Mouse (Mus musculus) MEL-GATA-1-ER (cell line): ENCODE results near the gene Plb1.

Source experiments
- DNase-seq: peaks from one replicate; pipeline ENCODE4 v3.0.0-alpha.2; 2012; ENCODE audit warnings: low read depth; ENCODE audit errors: extremely low read depth

Gene Plb1

DNA sequence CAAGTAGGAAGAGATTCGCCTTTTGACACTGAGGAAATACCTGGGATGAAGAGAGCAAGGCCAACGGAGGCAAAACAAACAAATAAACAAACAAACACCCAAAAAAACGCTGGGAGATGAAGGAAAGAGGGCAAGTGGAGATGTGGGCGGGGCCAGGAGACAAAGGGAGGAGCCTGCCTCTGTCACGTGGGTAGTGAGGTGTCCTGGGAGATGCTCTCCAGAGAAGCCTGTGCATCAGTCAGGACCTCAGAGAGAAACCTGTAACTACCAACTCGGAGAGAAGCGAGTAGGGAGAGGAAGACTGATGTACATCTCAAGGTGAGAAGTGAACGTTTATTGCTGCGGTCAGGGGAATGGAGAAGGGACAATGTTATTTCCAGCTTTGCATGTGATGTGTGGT, at the start of gene Plb1:
Gene Plb1, plus strand, starts transcription at position 235 of the 400 bp plus-strand sequence.
- no peak for DNase-seq

DNA sequence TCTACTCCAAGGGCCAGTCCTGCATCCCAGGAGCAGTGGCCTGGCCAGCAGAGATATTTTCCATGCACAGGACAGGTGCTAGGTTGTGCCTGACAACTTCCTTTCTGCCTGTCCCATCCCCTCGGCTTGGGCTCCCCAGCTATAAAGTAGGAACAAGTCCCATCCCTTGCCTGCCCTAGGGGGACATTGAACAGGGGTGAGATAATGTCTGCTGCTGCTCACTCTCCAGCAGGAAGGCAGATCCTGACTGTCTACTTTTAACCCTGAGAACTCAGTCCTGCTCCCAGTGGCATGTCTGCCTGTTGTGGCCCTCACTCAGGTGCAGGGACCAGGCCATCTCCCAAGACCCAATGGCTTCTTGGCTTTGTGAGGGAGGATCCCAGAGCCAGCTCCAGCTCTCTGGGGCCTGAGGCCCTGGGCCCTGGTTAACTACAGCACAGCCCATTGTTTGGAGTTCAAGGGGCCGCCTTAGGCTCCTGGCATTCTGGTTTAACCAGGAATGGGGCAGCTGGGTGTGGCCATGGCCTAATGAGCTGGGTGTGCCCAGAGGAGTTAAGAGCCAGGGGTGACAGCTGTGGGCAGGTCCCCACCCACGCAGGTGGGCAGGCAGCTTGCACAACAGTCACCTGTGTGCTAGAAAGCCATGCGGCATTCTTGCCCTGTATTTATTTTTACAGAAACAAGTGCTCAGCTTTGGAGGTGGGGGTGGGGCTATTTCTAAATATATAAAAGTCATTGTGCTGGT, 49.5 kb upstream of the Plb1 start:
- DNase-seq: no peak

DNA sequence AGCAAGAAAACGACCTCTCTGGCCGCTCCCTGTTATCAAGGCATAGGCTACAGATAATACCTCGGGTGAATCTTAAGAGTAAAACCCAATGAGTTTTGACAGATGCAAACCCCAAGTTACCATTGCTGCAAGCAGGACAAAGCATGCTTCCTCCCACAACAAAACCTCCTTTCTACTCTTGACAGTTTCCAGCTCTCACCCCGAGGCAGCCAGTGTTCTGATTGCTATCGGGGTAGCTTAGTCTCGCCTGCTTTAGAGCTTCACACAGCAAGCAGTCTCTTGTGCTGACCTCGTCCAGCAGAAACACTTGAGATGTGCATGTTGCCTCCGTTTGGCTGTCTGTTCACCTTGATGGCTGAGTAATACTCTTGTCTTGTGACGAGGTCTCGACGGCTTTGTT, 44.8 kb upstream of the Plb1 start:
- no peak for DNase-seq

DNA sequence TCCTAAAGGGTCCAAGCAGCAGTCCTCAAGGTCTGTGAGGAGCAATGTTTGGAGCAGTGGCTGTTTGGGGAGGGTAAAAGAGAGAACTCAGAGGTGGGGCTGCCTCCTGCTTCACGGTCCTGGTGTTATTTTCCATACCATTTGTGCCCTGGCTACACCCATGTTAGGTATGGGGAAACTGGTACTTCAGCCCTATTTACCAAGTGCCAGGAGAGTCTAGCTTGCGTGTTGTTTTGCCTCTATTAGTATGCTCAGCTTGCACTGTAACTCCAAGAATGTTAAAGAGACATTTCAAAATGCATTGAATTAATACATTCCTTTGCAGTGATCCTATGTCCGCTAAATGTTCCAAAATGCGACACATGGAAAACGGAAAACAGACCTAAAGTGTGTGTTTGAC, 41.2 kb upstream of the Plb1 start:
- DNase-seq: no peak

DNA sequence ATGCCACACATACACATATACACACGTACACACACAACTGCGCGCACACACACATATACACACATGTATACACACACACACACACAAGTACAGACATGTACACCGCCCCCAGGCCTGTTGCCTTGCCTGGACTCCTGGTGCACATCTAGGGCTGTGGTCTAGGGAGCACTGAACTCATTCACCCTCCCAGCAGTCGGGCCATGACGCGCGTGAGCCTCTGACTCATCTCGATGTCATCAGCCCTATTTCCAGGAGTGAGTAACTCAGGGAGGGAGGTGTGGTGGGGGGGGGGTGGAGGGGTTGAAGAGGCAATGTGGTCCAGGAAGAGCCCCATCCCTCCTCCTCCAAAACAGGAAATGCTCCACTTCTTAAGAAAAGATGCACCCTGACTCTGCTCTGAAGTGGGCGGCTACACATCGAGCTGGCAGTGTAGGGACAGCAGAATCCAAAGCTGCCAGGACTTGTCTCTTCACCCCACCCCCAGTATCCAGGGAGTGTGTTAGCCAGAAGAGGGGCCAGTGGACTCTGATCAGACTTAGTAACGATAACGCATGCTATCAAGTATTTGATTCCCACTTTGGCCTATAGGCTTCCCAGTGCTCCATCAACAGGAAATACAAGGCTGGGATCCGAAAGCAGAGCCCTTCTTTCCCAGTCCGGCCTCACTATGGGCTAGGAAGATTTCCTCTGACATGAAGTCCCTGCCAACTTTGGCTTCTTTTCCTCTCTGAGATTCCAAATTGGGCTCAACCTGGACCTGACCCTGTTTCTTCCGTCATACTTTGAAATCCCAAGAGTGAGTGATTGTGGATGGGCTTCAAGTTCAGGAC, 40.3 kb upstream of the Plb1 start:
- no peak for DNase-seq

DNA sequence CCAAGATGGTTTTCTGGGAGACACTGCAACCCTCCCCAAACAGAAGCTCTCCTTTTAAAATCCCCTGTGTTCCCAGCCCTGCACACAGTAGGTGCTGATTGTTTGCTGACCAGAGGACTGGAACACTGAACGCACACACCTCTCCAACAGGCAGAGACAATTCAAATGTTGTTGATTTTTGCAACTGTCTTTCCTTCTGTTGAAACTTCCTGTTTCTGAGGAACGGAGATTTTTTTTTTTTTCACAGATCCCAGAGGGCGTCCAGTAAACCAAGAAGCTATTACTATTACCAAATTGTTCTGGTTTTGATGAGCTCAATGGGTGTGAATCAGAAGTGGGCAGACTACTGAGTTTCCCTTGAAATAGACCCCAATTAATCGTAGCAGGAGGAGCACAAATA, 38.3 kb upstream of the Plb1 start:
- DNase-seq: no peak

DNA sequence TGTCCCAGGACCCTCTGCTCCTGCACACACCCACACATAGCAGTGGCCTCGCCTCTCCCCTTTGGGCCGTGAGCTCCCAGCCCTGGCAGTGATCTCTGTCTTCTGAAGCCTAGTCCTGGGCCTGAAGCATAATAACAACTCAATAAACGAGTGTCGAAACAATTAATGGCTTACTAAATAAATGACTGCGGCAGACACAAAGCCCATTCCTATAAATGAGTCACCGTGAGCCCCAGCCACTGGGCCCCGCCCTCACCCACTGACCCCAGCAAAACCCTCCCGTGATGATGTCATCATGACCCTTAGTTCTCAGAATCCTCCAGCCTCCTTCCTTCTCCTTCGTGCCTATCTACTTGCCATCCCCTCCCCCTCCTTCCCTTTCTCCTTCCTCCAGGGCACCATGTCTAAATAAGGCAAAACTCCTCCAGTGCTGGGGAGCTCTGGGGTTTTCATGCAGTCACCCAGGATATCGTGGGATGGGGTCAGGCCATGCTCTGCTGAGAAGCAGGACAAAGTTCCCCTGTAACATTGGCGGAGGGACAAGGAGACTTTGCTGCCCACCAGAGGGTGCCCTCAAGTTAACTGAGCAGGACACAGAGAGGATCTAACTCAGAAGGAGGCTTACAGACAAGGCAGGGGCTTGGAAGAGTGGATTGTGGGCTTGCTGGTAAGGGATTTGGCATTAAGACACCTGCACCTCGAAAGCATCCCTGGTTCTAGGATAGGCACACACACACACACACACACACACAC, 36.5 kb upstream of the Plb1 start:
- DNase-seq: no peak

DNA sequence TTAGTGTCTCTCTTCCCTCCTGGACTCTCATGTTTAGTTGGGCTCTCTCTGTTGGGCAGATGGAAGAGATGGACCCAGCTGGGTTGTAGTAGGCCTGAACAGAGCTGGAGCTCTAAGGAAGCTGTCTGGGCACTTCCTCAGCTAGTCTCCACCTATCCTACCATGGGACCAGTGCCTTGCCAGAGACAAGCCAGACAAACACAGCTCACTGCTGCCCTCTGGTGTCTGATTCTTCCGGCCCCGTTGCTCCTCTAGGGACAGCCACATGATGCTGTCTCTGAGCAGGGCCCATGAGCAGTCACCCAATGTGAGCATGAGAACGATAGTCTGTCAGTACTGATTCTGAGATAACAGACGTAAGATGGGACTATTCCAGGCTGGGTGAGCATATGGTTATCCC, 34.8 kb upstream of the Plb1 start:
- peak; percentile 90 for DNase-seq

DNA sequence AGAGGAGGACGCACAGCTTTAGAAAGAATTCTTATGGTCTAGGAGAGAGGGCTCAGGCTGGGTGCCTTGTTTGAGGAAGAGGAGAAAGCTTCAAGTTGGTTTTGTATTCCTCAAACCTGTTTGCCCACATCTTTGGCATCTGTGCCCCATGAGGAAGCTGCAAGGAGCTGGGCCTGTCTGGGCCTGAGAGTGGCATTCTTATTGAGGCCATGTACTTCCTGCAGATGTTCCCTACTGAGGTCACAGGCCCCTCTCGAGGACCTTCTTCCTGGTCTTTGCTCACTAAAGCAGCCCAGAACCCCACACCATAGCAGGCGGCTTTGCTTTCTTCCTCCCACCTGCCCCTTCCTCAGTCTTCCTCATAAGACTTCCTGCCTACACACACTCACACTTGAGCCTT, 33.4 kb upstream of the Plb1 start:
- no peak for DNase-seq

DNA sequence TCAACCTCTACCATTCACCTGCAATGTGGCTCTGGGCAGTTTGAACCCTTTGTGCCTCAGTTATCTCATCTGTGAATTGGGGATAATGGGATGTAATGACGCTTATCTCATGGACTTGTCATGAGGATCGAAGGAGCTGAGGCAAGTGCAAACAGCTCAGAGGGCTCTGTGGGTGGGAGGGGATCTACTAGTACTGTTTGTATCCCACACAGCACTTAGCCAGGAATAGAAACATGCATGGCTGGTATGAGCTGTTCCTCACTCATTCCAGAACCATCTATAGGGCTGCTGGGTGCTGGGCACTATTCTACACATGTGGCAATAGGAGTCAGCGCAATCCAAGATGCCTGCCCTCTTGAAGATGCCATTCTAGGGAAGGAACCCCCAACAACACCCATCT, 32.9 kb upstream of the Plb1 start:
- no peak for DNase-seq

DNA sequence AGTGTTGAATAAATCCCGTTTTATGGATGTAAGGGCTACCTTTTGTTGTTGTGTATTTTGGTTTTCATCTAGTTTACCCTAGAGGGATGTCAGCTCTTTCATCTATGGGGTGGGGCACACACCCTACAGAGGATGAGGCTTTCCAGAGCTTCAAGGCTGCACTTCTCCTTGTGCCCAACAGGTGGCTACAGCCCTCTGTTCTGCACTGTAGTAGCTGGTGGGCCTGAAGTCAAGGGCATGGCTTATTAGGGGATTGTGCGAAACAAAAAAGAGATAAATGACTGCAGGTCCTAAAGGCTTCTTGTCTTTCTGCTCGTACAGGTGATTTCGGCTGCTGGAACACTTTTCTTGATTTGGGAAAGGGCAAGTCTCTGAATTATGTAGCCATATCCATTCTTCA, 27.9 kb upstream of the Plb1 start:
- peak; percentile 17 for DNase-seq

DNA sequence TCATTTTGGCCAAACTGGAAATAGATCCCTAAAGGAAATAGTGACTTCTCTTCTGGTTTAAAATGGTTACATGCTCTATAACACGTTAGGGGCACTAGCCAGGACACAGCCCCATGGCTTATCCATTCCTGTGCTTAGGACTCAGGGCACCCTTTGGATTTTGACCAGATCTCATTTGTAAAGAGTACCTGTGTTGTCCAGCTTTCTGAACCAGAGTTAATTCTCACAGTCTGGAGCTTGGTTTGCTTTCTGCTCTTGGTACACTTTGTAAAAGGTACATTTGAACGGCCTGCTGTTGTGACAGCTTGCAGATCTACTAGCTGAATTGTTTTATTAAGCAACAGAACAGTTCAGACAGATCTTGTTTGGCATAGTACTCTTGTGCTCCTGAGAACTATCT, 25.8 kb upstream of the Plb1 start:
- no peak for DNase-seq

DNA sequence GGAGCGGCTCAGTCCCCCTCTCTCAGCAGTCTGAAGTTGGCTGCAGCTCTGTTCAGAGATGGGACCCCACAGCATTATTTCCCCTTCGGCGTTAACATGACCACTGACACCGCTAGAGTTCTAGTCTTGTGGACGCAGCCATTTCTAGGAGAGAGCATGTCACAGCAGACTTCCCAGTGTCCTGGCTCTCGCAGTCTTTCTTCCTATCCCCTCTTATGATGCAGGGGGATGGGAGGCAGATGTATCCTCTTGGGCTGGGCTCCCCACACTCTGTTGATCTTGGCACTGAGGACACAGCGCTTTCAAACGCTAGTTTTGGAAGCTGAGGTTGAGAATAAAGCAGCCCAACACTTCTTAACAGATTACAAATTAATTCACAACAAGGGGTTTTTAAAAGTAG, 24.0 kb upstream of the Plb1 start:
- no peak for DNase-seq

DNA sequence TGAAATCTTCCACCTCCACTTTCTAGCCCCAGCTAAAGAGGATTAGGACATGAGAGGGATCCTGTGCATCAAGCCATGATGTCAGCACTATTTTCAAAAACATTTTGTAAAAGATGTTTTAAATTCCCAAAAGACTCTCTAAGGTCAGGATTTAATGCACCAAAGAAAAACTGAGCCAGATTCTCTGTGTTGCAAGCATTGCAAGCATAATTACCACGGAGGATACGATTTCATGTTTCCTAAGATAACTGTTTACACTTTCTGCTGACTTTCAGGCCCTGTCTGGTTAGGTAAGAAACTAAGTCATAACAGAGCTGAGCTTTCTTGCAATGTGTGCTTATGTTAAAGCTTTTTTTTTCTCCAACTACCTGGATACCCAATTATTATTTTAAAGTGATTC, 21.5 kb upstream of the Plb1 start:
- DNase-seq: no peak

DNA sequence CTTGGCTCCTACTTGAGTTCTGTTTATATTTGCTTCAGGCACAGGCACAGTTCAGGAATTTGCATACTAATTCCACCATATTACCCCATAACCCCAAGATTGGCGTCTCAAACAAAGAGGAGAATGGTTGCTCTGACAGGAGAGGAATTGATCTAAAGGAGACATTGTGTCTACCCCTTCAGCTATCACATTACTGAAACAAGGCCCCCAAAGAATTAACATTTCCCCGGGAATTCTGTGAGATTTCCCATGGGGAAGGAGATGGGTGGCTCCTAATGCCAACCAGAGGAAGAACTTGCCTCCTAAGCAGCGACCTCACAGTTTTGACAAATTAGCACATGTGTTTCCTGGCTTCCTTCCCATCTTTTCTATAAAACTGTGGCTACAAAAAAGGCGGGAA, 18.8 kb upstream of the Plb1 start:
- no peak for DNase-seq

DNA sequence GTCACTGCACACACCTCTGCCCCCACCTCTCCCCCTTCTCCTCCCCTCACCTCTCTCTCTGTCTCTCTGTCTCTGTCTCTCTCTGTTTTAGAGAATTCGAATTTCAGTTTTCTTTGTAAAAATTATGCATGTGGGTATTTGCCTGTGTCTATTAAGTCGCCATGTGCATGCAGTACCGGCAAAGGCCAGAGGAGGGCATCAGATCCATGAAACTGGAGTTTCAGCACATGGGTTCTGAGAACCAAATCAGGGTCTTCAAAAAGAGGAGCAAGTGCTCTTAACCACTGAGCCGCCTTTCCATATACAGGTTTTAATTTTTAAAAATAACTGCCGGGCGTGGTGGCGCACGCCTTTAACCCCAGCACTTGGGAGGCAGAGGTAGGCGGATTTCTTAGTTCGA, 17.0 kb upstream of the Plb1 start:
- DNase-seq: peak; percentile 55

DNA sequence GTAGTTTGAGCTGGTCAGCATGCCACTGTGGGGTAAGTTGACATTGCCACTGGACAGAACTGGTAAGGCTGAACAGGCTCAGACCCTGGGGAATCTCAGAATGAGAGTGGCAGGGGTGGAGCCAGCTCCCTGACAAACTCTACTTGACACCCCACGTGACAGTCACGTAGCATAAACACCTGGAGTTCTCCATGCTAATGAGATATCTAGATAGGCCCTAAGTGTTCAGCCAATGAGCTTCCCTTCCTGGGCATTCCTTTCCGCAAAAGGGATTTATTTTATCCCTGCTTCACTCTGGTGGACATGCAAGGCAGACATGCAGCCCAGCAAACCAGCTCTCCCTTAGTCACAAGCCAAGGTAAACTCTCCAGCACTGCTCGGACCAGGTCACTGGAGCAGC, 16.0 kb upstream of the Plb1 start:
- no peak for DNase-seq

DNA sequence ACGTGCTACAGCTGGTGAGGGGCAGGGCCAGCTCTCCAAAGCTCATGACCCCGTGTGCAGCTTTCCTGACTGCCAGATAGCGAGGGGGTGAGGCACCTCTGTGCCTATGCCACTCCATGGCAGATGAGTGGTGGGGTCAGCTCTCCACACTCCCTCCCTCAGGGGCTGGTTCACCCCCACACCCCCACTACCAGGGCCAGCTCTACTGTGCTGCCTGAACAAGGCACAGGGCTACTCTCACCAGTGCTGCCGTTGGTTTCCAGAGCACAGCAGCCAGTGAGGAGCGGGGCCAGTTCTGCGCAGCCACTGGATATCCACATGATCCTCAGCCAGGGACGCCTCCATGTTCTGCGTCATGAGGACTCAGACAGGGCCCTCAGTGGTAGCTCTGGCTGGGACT, 15.0 kb upstream of the Plb1 start:
- DNase-seq: no peak

DNA sequence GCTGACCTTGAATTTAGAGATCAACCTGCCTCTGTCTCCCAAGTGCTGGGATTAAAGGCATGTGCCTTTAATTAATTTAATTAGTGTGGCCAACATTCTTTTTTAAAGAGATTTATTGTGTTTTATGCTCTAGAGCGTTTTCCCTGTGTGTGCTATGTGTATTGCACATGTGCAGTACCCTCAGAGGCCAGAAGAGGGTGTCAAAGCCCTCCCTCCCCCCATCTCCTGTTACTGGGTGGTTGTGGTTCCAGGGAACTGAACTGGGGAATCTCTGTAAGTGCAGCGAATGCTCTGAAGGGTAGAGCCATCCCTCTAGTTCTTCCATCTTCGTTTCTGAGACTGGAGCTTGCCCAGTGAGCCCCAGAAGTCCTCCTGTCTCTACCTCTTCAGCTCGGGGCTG, 2.1 kb upstream of the Plb1 start:
- peak; percentile 33 for DNase-seq

DNA sequence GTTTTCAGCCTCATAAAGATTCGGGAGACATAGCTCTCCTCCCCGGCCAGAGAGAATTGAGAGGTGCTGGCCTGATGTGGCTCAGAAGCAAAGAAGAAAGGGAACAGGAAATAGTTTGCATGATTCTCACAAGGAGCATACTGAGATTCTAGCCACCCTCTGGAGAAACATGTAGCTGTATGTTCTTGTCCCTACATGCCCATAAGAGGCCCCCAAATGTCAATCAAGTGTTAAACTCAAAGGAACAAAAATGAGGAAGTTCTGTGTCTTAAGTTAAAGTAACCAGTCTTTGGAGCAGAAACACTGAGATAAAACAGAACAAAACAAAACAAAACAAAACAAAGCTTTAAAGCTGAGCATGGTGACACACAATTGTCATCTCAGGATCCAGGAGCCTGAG, 6.8 kb downstream of the Plb1 start:
- DNase-seq: peak; percentile 33

DNA sequence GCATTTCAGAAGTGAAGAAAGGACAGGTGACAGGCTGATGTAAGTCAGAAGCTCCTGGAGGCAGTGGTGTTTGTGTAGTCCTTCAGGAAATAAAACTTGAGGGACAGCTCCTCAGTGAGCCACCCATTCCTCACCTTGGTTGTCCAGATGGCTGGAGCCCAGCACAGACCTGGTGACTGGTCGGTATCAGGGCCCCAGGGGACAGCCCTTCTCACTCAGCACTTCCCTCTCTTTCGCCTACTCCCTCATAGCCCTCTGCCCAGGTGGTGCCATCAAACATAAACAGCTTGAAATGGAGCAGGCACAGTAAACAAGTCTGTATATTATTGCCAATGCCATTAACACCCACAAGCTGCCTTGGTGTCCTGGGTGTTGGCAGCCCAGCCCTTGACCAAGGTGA, 8.2 kb downstream of the Plb1 start:
- no peak for DNase-seq

DNA sequence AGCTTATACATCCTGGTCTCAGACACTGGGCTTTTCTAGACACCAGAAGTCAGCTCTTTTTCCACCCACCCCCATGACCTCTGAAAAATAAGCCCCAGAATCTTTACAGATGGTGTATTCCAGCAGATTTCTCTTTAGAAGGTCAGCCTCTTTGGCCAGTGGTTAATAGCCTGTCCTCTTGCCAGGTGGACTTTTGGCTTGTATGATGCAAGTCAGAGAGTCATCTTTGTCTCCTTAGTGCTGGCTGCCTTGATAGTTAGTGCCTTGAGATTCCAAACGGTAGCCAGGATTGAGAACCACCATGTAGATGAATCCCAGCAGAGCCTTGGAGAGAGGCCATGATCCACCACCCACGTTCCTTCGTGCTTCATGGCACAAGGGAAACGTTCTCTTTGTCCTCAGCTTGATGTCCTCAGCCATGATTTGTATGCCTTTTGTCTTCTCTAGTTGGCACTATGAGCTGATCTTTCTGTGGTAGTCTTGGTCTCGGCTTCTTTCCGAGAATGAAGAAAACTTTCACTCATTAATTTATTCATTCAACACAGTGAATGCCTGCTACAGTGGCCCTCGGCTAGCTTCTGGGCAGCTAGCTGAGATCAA, 10.9 kb downstream of the Plb1 start:
- no peak for DNase-seq
